Mouse (Mus musculus): ENCODE results near the gene Tmem161b.
"Not testable (repeated sequence)": the region's sequence is repeated elsewhere in the genome, so short reads cannot be mapped to it uniquely, and the experiment has no call there.

The Tmem161b gene

GRCm38 (mm10) chr13:84221820-84222681 is at the start of gene Tmem161b:
Gene Tmem161b (plus strand): TSS chr13:84222296.
- DNase-seq (ENCODE audit: extremely low spot score), result peak; percentile 86

- DNase-seq (ENCODE audit: extremely low spot score), result not testable (repeated sequence)
These were observed 36.3 kb upstream of the Tmem161b start for GRCm38 (mm10) chr13:84185835-84186234.

GRCm38 (mm10) chr13:84192723-84193122 is 29.4 kb upstream of the Tmem161b start:
- DNase-seq (ENCODE audit: extremely low spot score), result no peak

GRCm38 (mm10) chr13:84222682-84222992 is 541 bp downstream of the Tmem161b start:
- no peak for DNase-seq (ENCODE audit: extremely low spot score)

- DNase-seq (ENCODE audit: extremely low spot score), result no peak
These were observed 922 bp downstream of the Tmem161b start for GRCm38 (mm10) chr13:84223018-84223417.

GRCm38 (mm10) chr13:84234019-84234418 is 11.9 kb downstream of the Tmem161b start:
- DNase-seq (ENCODE audit: extremely low spot score), result no peak

- DNase-seq (ENCODE audit: extremely low spot score), result no peak
These were observed 14.7 kb downstream of the Tmem161b start for GRCm38 (mm10) chr13:84236768-84237167.

- no peak for DNase-seq (ENCODE audit: extremely low spot score)
These were observed 16.1 kb downstream of the Tmem161b start for GRCm38 (mm10) chr13:84238184-84238583.

GRCm38 (mm10) chr13:84248065-84248464 is 26.0 kb downstream of the Tmem161b start:
- no peak for DNase-seq (ENCODE audit: extremely low spot score)

- DNase-seq (ENCODE audit: extremely low spot score), result no peak
These were observed 29.2 kb downstream of the Tmem161b start for GRCm38 (mm10) chr13:84251295-84251694.

- no peak for DNase-seq (ENCODE audit: extremely low spot score)
These were observed 33.0 kb downstream of the Tmem161b start for GRCm38 (mm10) chr13:84255047-84255446.

GRCm38 (mm10) chr13:84264418-84264817 is 42.3 kb downstream of the Tmem161b start:
- not testable (repeated sequence) for DNase-seq (ENCODE audit: extremely low spot score)

- no peak for DNase-seq (ENCODE audit: extremely low spot score)
These were observed 54.1 kb downstream of the Tmem161b start for GRCm38 (mm10) chr13:84276246-84276645.

GRCm38 (mm10) chr13:84280352-84280751 is 58.3 kb downstream of the Tmem161b start:
- no peak for DNase-seq (ENCODE audit: extremely low spot score)

- no peak for DNase-seq (ENCODE audit: extremely low spot score)
These were observed 60.9 kb downstream of the Tmem161b start for GRCm38 (mm10) chr13:84282966-84283365.

- DNase-seq (ENCODE audit: extremely low spot score), result peak; percentile 24
These were observed 62.9 kb downstream of the Tmem161b start for GRCm38 (mm10) chr13:84284764-84285558.

- no peak for DNase-seq (ENCODE audit: extremely low spot score)
These were observed 63.5 kb downstream of the Tmem161b start for GRCm38 (mm10) chr13:84285559-84285945.

GRCm38 (mm10) chr13:84299445-84300053 is 77.5 kb downstream of the Tmem161b start:
- no peak for DNase-seq (ENCODE audit: extremely low spot score)

GRCm38 (mm10) chr13:84343272-84343671 is 121.2 kb downstream of the Tmem161b start:
- DNase-seq (ENCODE audit: extremely low spot score), result peak; percentile 31

GRCm38 (mm10) chr13:84343691-84344495 is 121.8 kb downstream of the Tmem161b start:
- peak; percentile 22 for DNase-seq (ENCODE audit: extremely low spot score)

GRCm38 (mm10) chr13:84344711-84345110 is 122.6 kb downstream of the Tmem161b start:
- peak; percentile 27 for DNase-seq (ENCODE audit: extremely low spot score)

- DNase-seq (ENCODE audit: extremely low spot score), result peak; percentile 46
These were observed 123.0 kb downstream of the Tmem161b start for GRCm38 (mm10) chr13:84345114-84345513.
